Mouse (Mus musculus): ENCODE results near the gene AW822073. TPM values are rescaled to one million over a fixed set of nuclear protein-coding genes. Genes with fewer than 3 reads are reported as not detected.
"Not testable (repeated sequence)": the region's sequence is repeated elsewhere in the genome, so short reads cannot be mapped to it uniquely, and the experiment has no call there.

The AW822073 gene
- total RNA-seq, 2 experiments from 2014 or later: not detected

DNA sequence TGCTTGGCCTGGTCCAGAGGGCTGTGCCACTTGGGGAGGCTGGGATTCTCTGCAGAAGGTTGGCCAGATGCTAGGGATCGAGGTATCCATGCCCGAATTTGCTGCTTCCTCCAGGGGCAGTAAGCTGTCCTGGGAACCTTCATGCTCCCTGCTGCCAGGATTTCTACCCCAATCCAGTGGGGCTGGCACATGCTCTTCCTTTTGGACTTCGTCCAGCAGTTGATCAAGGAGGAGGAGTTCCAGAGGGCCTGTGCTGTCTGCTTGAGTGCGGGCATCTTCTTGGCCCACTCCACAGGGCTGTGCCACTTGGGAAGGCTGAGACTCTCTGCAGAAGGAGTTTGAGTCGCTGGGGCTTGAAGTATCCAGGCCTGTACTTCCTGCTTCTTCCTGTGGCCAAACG is 1.6 kb downstream of the AW822073 start:
- not testable (repeated sequence) for ATAC-seq (ENCODE audit: poor library complexity, severe bottlenecking)

DNA sequence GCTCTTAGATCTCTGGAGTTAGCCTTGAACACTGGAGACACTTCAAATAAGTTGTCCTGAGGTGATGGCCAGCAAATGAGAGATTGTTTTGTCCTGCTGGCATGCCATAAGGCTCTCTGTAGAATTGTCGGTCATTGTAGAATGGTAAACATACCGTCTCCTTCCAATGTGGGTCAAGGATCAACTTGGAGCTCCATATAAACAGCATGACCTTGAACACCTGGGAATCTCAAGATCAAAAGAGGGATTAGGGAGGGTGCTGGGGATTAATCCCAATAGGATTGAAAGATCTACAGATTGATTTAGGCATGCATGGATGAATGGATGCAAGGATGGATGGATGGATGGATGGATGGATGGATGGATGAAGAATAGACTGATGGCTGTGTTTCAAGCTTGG is 3.2 kb downstream of the AW822073 start:
- ATAC-seq (ENCODE audit: poor library complexity, severe bottlenecking): not testable (repeated sequence)

DNA sequence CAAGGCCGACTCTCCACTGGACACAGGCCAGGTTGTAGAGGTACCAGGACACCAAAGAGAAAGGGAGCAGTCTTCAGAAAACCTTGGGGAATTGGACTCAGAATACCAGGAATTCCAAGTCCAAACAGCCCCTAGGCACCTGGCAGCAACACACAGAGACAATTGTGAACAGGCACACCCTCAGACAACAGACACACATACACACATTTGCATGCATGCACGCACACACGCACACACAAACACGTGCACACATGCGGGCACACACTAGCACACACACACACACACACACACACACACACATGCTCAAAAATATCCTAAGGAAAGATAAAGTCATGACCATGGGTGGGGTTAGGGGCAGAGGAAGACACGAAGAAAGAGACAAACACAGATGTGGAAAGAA is 4.0 kb downstream of the AW822073 start:
- no peak for ATAC-seq (ENCODE audit: poor library complexity, severe bottlenecking)

DNA sequence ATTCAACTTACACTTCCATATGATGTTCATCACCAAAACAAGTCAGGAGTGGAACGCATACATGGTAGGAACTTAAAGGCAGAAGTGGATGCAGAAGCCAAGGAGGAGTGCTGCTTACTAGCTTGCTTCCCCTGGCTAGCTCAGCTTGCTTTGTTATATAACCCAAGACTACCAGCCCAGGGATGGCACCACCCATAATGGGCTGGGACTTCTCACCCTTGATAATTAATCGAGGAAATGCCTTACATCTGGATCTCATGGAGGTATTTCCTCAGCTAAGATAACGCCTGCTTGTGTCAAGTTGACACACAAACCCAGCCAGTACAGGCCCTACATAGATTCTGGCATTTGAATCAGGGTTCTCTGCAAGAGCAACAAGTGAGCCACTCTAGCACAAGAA is 7.4 kb downstream of the AW822073 start:
- ATAC-seq (ENCODE audit: poor library complexity, severe bottlenecking): no peak

DNA sequence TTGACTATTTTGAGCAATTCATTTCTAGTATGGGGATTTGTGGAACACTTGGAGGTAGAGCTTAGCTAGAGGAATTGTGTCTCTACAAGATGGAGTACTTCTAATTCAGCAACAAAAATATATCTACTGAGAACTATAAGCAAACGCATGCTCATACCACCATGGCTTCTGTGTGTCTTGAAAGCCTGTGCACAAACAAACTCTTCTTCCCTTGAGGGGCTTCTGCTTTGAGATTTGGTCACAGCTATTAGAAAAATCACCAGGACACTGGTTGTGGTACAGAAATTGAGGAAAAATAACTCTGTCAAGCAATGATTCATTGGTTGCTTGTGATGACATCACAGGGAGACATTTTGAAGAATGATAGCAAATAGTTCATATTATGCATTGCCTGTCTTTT is 9.4 kb downstream of the AW822073 start:
- no peak for ATAC-seq (ENCODE audit: poor library complexity, severe bottlenecking)

DNA sequence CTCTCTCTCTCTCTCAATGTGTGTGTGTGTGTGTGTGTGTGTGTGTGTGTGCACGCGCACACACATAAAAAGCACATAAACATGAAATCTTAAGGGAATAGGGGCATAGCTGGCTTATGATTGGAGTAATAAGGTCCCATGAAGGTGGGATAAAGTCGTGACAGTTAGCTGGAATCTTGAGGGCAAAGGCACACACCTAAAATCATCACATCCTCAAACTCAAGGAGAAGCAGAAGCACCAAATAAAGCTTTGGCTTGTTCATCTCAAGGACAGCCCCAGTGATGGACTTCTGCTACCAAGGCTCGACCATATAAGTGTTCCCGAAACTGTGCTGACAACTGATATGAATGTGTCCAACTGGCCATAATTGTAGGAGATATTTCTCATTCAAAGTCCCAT is 9.8 kb downstream of the AW822073 start:
- no peak for ATAC-seq (ENCODE audit: poor library complexity, severe bottlenecking)

DNA sequence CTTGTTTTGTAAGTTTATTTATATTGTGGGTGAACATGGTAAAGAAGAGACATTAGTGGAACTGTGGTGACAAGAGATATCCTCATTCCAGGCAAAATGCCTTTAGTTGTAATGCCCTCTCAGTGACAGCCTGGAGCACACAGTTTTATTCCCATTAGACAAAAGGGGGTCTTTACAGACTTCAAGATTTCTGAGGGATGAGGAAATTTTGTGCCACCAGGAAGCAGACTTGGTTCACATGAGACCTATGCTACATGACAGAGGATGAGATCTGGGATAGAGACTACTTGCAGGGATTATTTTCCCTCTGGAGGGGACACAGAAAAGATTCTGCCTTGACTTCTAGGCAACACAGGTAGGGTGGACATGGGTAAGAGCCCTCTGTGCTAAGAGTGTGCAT is 10.2 kb downstream of the AW822073 start:
- ATAC-seq (ENCODE audit: poor library complexity, severe bottlenecking): no peak

DNA sequence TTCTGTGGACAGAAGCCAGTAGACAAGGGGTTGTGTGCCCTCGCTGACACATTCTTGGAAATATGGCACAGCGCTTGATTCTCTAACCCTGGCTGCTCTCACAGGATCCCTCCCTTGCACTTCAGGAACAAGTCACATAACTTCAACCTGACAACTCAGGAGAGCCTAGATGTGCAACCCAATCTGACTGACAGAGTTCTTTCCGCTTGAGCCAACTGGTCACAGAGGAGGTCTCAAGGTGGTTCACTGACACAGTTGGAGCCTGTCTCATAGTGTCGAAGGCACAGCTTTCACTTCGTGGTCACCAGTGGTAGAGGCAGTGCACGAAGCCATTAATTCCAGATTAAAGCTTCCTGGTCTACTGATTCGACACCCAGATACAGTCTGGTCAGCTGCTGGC is 12.5 kb downstream of the AW822073 start:
- ATAC-seq (ENCODE audit: poor library complexity, severe bottlenecking): no peak

DNA sequence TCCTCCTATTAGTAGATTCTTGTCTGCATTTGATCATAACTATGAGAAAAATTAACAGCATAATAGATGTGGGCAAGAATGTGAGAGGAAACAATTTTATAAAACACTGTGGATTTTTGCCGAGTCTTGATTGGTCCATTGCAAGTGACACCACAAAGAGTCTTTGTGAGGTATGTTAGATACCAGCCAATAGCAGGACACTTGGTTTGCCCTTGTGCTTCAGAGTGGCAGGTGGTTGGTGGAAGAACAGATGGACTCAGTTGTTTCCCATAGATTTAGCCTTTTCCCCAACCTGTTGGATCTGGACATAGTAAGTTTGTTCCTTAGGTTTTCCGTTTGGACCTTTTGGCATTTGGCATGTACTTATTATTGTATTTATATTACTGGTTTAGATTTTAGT is 13.5 kb downstream of the AW822073 start:
- ATAC-seq (ENCODE audit: poor library complexity, severe bottlenecking): no peak

DNA sequence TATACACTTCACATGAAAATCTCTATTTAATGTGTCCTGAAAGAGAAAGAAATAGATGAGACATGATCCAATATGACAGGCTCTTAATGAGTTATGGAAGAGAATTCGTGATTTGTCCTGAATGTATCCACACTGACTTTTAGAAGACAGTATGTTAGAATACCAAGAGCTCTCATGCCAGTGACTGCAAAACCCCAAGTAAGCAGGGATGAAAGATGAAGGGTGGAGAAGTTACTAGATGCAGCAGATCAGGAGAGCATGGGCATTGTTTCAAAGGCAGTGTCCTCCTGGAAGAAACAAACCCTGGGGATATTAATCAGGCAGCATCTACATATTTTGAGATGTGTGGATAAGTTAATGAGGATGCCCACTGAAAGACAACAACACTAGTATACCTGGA is 14.2 kb downstream of the AW822073 start:
- ATAC-seq (ENCODE audit: poor library complexity, severe bottlenecking): no peak

DNA sequence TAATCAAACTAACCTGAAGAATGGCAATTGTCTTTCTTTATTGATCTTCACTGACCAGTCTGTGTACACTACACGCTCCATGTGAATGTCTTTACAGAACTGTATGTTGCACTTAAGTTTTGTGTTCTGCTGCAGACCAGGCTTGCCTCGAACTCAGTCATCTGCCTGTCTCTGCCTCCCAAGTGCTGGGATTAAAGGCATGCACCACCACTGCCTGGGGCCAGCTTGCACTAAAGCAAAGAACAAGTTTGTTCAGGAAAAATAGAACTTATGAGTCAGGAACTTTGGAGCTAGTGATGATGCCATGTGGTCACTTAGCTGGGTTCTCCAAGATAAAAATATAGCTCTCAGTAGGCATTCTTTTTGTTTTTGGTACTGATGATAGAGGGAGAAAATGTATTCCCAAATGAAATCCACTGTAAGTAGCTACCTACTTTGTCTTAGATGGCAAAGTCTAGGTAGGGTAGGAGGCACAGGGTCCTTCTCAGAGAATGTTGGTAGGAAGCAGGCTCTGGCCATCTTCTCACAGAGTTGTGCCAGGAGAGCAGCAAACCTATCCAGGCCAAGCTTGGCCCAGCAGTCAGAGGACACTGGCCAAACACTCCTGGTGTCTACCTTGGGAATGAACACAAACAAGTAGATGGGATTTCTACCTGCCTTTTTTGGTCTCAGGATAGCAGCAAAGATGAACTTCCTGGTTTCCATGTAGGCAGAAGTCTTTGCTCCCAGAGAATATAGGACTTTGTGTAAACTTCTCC is 14.8 kb downstream of the AW822073 start:
- no peak for ATAC-seq (ENCODE audit: poor library complexity, severe bottlenecking)

DNA sequence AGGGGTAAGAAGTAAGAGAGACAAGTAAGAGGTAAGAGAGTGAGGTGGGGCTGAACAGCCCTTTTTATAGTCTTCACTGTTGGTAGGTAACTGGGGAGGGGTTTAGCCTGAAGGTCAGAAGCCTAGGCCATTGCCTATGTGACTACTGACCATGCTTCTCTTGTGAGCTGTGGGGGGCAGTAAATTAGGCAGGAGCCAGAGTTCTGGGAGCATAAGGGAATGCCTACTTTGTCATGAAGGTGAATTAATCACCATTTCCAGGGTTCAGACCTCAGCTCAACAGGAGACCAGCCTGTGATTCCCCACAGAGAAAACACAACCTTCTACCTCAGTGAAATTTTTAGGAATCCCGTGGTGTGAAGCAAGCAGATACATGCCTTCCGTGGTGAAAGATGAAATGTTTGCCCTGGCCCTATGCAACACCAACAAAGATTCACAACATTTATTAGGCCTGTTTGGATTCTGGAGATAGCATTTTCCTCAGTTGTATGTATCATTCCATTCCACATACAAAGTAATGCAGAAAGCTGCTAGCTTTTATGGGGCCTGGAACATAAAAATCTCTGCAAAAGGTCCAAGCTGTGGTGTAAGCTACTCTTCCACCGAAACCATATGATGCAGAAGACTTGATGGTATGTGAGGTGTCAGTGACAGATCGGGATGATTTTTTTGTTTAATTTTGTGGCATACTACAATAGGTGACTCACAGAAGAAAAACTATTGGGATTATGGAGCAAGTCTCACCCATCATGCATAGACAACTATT is 17.9 kb downstream of the AW822073 start:
- no peak for ATAC-seq (ENCODE audit: poor library complexity, severe bottlenecking)

DNA sequence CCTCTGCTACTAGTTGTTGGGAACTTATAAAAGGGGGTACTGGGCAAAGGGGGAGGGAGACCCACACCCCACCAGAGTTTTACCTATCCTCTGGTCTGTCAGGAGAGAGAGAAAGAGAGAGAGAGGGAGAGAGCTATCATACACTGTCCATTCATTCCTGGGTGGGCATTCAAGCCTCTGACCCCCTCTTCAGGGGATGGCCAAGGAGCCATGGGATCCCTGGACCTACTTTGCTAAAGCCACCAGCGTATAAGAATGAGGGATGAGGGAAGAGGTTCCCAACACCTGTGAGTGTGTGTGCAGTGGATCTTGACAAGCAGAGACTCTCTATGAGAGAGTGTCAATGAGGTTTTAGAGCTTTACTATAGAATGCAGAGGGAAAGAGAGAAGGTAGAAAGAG is 18.7 kb downstream of the AW822073 start:
- ATAC-seq (ENCODE audit: poor library complexity, severe bottlenecking): no peak

Other genes with a start within 250 kb of the AW822073 start
- gene Duxf3, start 7.7 kb upstream of the AW822073 start, total RNA-seq (2015): not detected in 2 replicates
- gene Duxf3, start 7.7 kb upstream of the AW822073 start, total RNA-seq (2017): not detected in 2 replicates
- not detected in 2 replicates for gene Gm4981, start 11.8 kb upstream of the AW822073 start, total RNA-seq (2015)
- gene Gm4981, start 11.8 kb upstream of the AW822073 start, total RNA-seq (2017): not detected in 2 replicates
- gene Gcc2, start 30.6 kb upstream of the AW822073 start, total RNA-seq (2015): 41.5 and 56.3 TPM in 2 replicates
- 32.6 and 32.8 TPM in 2 replicates for gene Gcc2, start 30.6 kb upstream of the AW822073 start, total RNA-seq (2017)
- 239 and 260 TPM in 2 replicates for gene Lims1, start 98.5 kb upstream of the AW822073 start, total RNA-seq (2015)
- 171 and 182 TPM in 2 replicates for gene Lims1, start 98.5 kb upstream of the AW822073 start, total RNA-seq (2017)
- 67.2 and 73.3 TPM in 2 replicates for gene Ranbp2, start 222.0 kb upstream of the AW822073 start, total RNA-seq (2015)
- 94.2 and 106 TPM in 2 replicates for gene Ranbp2, start 222.0 kb upstream of the AW822073 start, total RNA-seq (2017)